Mouse (Mus musculus): ENCODE results near the gene Eif1. TPM values are rescaled to one million over a fixed set of nuclear protein-coding genes. Genes with fewer than 3 reads are reported as not detected.

Gene Eif1
- 291 and 330 TPM in 2 replicates for polyA plus RNA-seq (2012; rRNA removed)

DNA sequence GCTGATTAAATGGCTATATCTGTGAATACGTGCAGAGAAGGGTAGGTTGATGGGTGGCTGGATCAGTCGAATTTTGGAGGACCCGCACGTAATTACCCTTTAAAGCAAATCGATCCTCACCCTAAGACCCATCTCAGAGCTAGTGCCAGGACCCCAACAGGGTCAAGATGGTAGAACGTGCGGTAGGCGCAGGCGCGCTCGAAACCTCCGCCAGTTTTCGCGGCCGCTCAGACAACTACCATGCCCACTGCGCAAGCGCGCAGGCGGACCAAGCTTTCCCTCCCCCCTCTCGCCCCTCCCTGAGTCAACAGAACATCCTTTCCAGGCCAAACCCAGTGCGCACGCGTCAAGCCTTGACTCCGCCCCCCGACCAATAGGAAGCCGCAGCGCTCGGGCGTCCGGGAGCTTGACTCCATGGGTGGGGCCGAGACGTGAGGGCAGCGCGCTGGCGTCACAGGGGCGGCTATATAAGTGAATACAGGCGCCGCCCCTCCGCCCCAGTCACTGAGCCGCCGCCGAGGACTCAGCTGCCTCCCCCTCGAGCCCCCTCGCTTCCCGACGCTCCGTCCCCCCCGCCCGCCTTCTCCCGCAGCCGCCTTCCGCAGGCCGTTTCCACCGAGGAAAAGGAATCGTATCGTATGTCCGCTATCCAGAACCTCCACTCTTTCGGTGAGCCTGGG lies at the start of gene Eif1:
Eif1 (plus strand) TSS at position 394 of the 680 bp plus-strand sequence.
- peak; percentile 100 for DNase-seq (ENCODE audit: low read depth)
- TF ChIP-seq POLR2A (IDR thresholded peaks at IDR 0.05; ENCODE audit: borderline replicate concordance, extremely low read depth, insufficient read depth, insufficient read length, poor library complexity, severe bottlenecking) (peak; percentile 89), CTCF (IDR thresholded peaks at IDR 0.05; ENCODE audit: borderline replicate concordance, extremely low read depth, insufficient read depth, insufficient read length) (no peak)

DNA sequence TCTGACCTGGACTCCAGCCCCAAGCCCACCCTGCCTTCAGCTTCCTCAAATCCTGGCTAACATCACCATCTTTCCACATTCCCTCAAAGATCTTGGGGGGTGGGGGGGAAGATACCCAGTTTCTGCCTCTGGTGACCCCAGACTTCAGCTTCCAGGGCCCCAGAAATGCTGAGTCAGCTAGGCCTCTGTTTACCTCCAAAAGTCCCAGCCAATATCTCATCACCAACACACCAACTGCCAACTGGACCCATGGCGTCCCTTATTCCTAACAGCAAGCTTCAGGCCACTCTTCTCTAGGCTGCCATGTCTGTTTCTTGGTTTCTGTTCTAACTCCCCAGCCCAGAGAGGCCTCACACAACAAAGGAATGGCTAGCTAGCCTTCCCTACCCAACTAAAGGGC lies 47.8 kb upstream of the Eif1 start:
- TF ChIP-seq POLR2A (IDR thresholded peaks at IDR 0.05; ENCODE audit: borderline replicate concordance, extremely low read depth, insufficient read depth, insufficient read length, poor library complexity, severe bottlenecking) (no peak), CTCF (IDR thresholded peaks at IDR 0.05; ENCODE audit: borderline replicate concordance, extremely low read depth, insufficient read depth, insufficient read length) (no peak)
- no peak for DNase-seq (ENCODE audit: low read depth)

DNA sequence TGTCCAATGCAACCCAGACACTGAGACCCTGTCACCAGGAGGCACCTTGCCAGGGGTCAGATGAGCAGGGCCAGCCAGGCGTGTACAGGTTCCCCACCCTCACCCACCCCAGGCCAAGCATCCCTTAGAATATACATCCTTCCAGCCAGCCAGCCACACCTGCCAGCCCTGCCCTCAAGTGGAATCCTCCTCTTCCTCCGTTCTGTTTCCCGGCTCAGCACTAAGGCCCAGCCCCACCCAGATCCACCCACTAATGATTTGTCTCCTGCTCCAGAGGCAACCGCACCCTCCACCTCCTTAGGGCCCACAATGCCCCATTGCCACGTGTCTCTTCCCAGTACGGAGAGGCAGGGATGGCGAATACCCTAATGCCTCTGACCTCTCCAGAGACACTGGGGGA lies 45.0 kb upstream of the Eif1 start:
- no peak for DNase-seq (ENCODE audit: low read depth)
- TF ChIP-seq CTCF (IDR thresholded peaks at IDR 0.05; ENCODE audit: borderline replicate concordance, extremely low read depth, insufficient read depth, insufficient read length), result no peak

DNA sequence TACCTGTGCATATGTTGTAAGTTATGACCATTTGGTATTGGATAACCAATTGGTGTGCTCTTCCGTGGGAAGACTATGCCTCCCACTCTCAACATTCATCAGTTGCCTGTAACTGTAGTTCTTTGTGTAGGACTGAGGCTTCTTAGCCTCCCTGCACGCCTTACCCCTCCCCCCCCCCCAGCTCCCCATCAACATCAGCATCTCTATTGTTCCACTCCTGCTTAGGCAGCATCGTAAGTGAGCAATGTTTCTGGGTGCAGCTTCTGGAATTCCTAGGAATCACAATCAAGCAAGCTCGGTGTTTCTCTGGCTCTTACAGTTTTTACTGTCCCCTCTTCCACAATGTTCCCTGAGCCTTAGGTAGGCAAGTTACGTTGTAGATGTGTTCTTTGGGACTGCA lies 44.2 kb upstream of the Eif1 start:
- peak; percentile 12 for DNase-seq (ENCODE audit: low read depth)
- TF ChIP-seq CTCF (IDR thresholded peaks at IDR 0.05; ENCODE audit: borderline replicate concordance, extremely low read depth, insufficient read depth, insufficient read length) (no peak), POLR2A (IDR thresholded peaks at IDR 0.05; ENCODE audit: borderline replicate concordance, extremely low read depth, insufficient read depth, insufficient read length, poor library complexity, severe bottlenecking) (no peak)

DNA sequence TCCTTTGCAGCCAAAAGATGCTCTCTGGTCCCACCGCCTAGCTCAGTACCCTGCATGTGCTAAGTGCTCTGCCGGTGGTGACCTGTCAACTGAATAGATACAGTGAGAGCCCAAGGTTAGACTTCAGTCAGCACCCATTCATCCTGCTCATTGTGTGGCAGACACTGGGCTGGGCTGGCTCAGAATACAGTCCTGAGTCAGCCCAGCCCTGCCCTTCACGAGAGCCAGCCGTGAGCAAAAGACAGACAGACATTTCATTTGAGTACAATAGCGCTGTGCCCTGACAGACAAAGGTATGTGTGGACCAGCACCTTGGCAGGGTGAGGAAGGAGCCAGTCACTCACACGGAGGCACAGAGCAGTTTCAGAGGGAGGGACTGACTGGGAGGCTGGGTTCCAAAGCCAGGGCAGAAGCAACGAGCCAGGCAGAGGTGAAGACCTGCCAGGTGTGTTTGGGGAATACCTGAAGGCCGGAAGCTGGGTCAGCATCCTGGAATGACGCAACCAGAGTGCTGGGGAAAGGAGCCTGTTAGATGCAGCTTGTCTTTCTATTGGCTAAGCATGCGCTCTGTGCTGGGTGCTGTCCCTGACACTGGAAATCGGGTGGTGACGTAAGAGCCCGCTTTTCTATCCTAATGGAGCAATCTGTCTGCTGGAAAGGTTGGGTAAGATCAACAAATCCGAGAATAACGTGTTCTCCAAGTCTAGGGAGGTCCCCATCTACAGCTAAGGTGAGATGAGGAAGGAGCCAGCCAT lies 41.8 kb upstream of the Eif1 start:
- no peak for TF ChIP-seq CTCF (IDR thresholded peaks at IDR 0.05; ENCODE audit: borderline replicate concordance, extremely low read depth, insufficient read depth, insufficient read length)
- no peak for TF ChIP-seq POLR2A (IDR thresholded peaks at IDR 0.05; ENCODE audit: borderline replicate concordance, extremely low read depth, insufficient read depth, insufficient read length, poor library complexity, severe bottlenecking)
- DNase-seq (ENCODE audit: low read depth), result no peak

DNA sequence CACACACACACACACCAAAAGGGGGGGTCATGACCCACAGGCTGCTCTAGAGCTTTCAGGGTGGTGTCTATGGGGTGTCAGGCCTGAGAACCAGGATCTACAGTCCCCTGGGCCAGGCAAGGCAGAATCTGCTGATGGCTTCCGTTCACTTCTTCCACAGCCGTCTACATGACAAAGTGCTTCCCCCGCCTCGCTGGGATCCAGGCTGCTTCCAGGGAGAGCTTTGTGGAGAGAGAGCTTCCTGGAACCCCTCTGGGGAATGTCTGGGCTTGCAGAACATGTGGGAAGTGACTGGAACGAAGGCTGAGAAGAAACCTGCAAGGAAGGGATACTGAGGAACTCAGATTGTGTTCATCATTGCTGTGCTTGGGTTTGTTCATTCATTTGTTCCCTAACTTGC lies 40.9 kb upstream of the Eif1 start:
- TF ChIP-seq POLR2A (IDR thresholded peaks at IDR 0.05; ENCODE audit: borderline replicate concordance, extremely low read depth, insufficient read depth, insufficient read length, poor library complexity, severe bottlenecking) (no peak), CTCF (IDR thresholded peaks at IDR 0.05; ENCODE audit: borderline replicate concordance, extremely low read depth, insufficient read depth, insufficient read length) (no peak)
- DNase-seq (ENCODE audit: low read depth), result no peak

DNA sequence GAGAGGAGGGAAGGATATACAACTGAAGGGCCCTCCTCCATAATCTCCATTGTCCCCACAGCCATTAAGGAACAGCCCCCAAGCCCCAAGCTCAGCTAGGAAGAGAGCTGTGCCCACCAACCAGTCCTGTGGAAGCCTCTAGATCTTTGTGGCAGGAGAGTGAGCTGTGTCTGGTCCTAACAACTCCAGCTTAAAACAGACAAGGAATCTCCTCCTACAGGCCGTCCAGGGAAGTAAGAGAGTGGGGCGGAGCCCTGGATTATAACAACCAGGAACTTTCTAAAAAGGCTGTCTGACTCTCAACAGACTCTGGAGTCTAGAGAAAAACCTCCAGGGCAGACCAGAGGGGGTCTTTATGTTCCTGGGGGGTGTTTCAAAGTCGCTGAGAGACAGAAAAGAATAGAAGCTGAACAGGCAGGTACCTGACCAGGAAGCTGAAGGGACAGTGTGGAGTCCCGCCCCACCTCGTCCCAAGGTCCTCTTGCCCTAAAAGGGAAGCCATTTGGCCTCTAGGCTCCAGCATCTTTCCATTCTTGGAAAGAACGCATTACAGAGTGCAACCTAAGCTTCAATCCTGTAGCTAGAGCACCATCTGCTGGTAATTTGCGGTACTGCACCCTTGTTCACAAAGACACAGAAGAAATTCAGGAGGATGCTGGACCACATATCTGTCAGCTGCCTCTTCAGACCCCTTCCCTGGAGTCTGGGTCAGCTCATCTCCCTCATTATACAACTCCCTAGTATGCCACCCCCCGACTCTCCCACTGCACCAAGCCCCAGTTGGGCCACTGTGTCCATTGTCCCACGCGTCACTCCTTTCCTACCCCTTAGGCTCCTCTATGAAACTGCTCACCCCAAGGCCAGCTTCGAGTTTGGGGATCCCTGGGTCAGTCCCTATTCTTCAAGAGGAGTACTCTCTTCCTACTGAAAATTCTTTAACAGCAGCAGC lies 37.8 kb upstream of the Eif1 start:
- TF ChIP-seq POLR2A (IDR thresholded peaks at IDR 0.05; ENCODE audit: borderline replicate concordance, extremely low read depth, insufficient read depth, insufficient read length, poor library complexity, severe bottlenecking) (no peak), CTCF (IDR thresholded peaks at IDR 0.05; ENCODE audit: borderline replicate concordance, extremely low read depth, insufficient read depth, insufficient read length) (peak; percentile 92)
- DNase-seq (ENCODE audit: low read depth), result peak; percentile 91

DNA sequence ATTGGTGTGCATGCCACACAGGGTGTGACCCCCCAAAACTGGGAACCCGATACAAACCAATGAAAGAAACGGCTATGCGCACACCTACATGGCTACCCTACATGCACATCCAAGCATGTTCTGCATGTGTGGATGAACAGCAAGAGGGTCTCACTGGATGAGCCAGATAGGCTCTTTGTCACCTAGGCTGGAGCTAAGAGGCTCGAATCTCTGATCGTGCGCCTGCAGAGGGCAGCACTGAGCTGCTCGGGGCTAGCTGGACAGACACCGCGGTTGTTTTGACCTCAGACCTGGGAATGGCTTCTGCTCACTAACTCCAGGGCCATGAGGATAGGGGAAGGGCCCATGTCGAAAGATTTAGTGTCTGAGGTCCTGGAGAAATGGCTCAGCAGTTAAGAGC lies 37.1 kb upstream of the Eif1 start:
- DNase-seq (ENCODE audit: low read depth), result peak; percentile 76
- TF ChIP-seq POLR2A (IDR thresholded peaks at IDR 0.05; ENCODE audit: borderline replicate concordance, extremely low read depth, insufficient read depth, insufficient read length, poor library complexity, severe bottlenecking), result no peak
- peak; percentile 92 for TF ChIP-seq CTCF (IDR thresholded peaks at IDR 0.05; ENCODE audit: borderline replicate concordance, extremely low read depth, insufficient read depth, insufficient read length)

DNA sequence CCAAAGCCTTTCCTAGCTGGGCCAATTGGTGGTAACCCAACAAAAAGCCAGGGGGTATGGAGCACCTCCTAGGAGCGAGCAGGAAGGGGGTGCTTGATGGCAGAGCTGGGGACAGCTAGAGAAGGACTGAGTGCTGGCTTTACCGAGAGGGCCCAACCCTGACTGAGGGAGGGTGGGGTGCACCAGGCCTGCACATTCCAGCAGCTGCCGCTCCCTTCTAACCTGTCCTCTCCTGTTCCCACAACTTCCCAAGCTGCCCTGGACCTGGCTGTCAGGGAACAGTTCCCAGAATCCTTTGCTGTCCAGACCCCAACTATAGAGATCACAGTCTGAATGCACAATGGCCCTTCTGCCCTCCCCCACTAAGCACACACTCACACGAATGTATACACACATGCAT lies 34.7 kb upstream of the Eif1 start:
- DNase-seq (ENCODE audit: low read depth), result no peak
- no peak for TF ChIP-seq CTCF (IDR thresholded peaks at IDR 0.05; ENCODE audit: borderline replicate concordance, extremely low read depth, insufficient read depth, insufficient read length)
- no peak for TF ChIP-seq POLR2A (IDR thresholded peaks at IDR 0.05; ENCODE audit: borderline replicate concordance, extremely low read depth, insufficient read depth, insufficient read length, poor library complexity, severe bottlenecking)

DNA sequence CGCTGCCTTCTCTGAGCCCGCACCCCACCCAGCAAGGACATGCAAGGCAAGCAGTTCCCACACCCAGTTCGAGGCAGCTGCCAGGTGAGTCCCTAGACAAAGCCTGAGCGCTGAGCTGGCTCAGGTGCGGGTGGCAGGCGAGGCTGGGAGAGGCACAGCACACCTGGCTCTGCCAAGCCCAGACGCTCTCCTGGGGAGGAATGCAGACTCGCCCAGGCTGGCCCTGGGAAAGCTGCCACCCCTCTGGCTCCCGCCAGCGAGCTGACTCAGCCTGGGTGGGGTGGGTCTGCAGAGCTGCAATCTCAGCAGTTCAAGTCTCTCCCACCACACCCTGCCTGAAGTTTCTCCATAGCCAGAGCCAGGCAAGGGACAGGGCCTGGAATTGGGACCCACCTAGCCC lies 32.7 kb upstream of the Eif1 start:
- DNase-seq (ENCODE audit: low read depth), result peak; percentile 30

DNA sequence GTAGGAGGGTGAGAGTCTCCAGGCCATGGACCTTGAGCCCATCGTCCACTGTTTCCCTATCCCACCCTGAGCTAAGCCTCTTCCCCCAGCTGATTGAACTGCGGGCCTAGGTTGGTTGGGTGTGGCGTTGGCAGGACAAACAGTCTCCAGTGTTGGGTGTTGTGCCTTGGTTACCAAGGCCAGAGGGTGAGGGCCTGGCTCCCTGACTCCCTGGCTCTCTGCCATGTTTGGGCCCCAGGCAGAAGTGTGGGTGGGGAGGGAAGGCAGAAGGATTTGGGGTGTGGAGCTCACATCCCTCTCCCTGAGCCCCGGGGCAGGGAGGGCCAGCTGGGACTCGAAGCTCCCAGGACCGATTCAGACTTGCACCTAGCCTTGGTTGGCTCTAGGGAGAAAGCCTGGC lies 30.7 kb upstream of the Eif1 start:
- no peak for DNase-seq (ENCODE audit: low read depth)

More for the DNA sequence above, 32.7 kb upstream of the Eif1 start:
- no peak for TF ChIP-seq POLR2A (IDR thresholded peaks at IDR 0.05; ENCODE audit: borderline replicate concordance, extremely low read depth, insufficient read depth, insufficient read length, poor library complexity, severe bottlenecking)
- TF ChIP-seq CTCF (IDR thresholded peaks at IDR 0.05; ENCODE audit: borderline replicate concordance, extremely low read depth, insufficient read depth, insufficient read length), result no peak

More for the DNA sequence above, 30.7 kb upstream of the Eif1 start:
- TF ChIP-seq CTCF (IDR thresholded peaks at IDR 0.05; ENCODE audit: borderline replicate concordance, extremely low read depth, insufficient read depth, insufficient read length) (no peak), POLR2A (IDR thresholded peaks at IDR 0.05; ENCODE audit: borderline replicate concordance, extremely low read depth, insufficient read depth, insufficient read length, poor library complexity, severe bottlenecking) (no peak)

Measured in brain, embryonic 14.5 days (tissue).